Mouse (Mus musculus): Measurements from ENCODE around the gene Ubqlnl. TPM values are rescaled to one million over a fixed set of nuclear protein-coding genes. Genes with fewer than 3 reads are reported as not detected.

Ubqlnl gene
- polyA plus RNA-seq, 1 experiment, result not detected

GRCm38 (mm10) chr7:104167105-104167504, 16.7 kb upstream of the Ubqlnl start:
- Histone ChIP-seq H3K27me3 (ENCODE audit: control insufficient read depth) (no peaks in the 10 kb centered on the region), H3K9me3 (ENCODE audit: control insufficient read depth, low read length) (no peaks in the 10 kb centered on the region), H3K4me1 (ENCODE audit: control insufficient read depth) (no peaks in the 10 kb centered on the region), H3K4me3 (replicated peaks) (no peak overlapping the region), H3K36me3 (ENCODE audit: control insufficient read depth) (no peaks in the 10 kb centered on the region)
- TF ChIP-seq GATA1 (IDR thresholded peaks at IDR 0.05; ENCODE audit: low read length), result no peak
- TF ChIP-seq TAL1 (IDR thresholded peaks at IDR 0.05; ENCODE audit: low read length), result no peak

GRCm38 (mm10) chr7:104143179-104143578, 7.2 kb downstream of the Ubqlnl start, which contains the start of gene Ubqln3:
Gene Ubqln3, minus strand, starts transcription at chr7:104143279.
- TF ChIP-seq TAL1 (IDR thresholded peaks at IDR 0.05; ENCODE audit: low read length) (no peak), GATA1 (IDR thresholded peaks at IDR 0.05; ENCODE audit: low read length) (no peak)
- Histone ChIP-seq H3K4me1 (ENCODE audit: control insufficient read depth) (no peaks in the 10 kb centered on the region), H3K4me3 (replicated peaks) (no peak within 1 kb of the TSS), H3K36me3 (ENCODE audit: control insufficient read depth) (no peaks in the 10 kb centered on the region), H3K9me3 (ENCODE audit: control insufficient read depth, low read length) (no peaks in the 10 kb centered on the region), H3K27me3 (ENCODE audit: control insufficient read depth) (no peaks in the 10 kb centered on the region)

GRCm38 (mm10) chr7:104137305-104137704, 13.1 kb downstream of the Ubqlnl start, which contains the start of gene Olfr643:
Gene Olfr643, minus strand, starts transcription at chr7:104137405.
- Histone ChIP-seq H3K4me3 (replicated peaks) (no peak within 1 kb of the TSS), H3K9me3 (ENCODE audit: control insufficient read depth, low read length) (no peaks in the 10 kb centered on the region), H3K4me1 (ENCODE audit: control insufficient read depth) (no peaks in the 10 kb centered on the region), H3K27me3 (ENCODE audit: control insufficient read depth) (no peaks in the 10 kb centered on the region), H3K36me3 (ENCODE audit: control insufficient read depth) (no peaks in the 10 kb centered on the region)
- no peak for TF ChIP-seq GATA1 (IDR thresholded peaks at IDR 0.05; ENCODE audit: low read length)
- no peak for TF ChIP-seq TAL1 (IDR thresholded peaks at IDR 0.05; ENCODE audit: low read length)

GRCm38 (mm10) chr7:104129726-104130125, 20.6 kb downstream of the Ubqlnl start, which contains the start of gene Ubqln5:
Gene Ubqln5, minus strand, starts transcription at chr7:104129826.
- Histone ChIP-seq H3K4me1 (ENCODE audit: control insufficient read depth) (no peaks in the 10 kb centered on the region), H3K9me3 (ENCODE audit: control insufficient read depth, low read length) (no peaks in the 10 kb centered on the region; the same call in 1 of the 2 replicates), H3K4me3 (replicated peaks) (no peak within 1 kb of the TSS), H3K36me3 (ENCODE audit: control insufficient read depth) (no peaks in the 10 kb centered on the region), H3K27me3 (ENCODE audit: control insufficient read depth) (no peaks in the 10 kb centered on the region)
- no peak for TF ChIP-seq TAL1 (IDR thresholded peaks at IDR 0.05; ENCODE audit: low read length)
- no peak for TF ChIP-seq GATA1 (IDR thresholded peaks at IDR 0.05; ENCODE audit: low read length)

- Histone ChIP-seq H3K9me3 (ENCODE audit: control insufficient read depth, low read length) (no peaks in the 10 kb centered on the region), H3K4me1 (ENCODE audit: control insufficient read depth) (no peaks in the 10 kb centered on the region), H3K4me3 (replicated peaks) (no peak within 1 kb of the TSS), H3K27me3 (ENCODE audit: control insufficient read depth) (no peaks in the 10 kb centered on the region), H3K36me3 (ENCODE audit: control insufficient read depth) (no peaks in the 10 kb centered on the region)
- TF ChIP-seq TAL1 (IDR thresholded peaks at IDR 0.05; ENCODE audit: low read length) (no peak), GATA1 (IDR thresholded peaks at IDR 0.05; ENCODE audit: low read length) (no peak)
Measured at GRCm38 (mm10) chr7:104104757-104104972, 45.7 kb downstream of the Ubqlnl start, which contains the start of gene Olfr646. Gene Olfr646, plus strand, starts transcription at chr7:104104873.

GRCm38 (mm10) chr7:104103913-104104756, 46.2 kb downstream of the Ubqlnl start:
- TF ChIP-seq TAL1 (IDR thresholded peaks at IDR 0.05; ENCODE audit: low read length), result no peak
- no peak for TF ChIP-seq GATA1 (IDR thresholded peaks at IDR 0.05; ENCODE audit: low read length)
- Histone ChIP-seq H3K36me3 (ENCODE audit: control insufficient read depth) (no peaks in the 10 kb centered on the region), H3K4me1 (ENCODE audit: control insufficient read depth) (no peaks in the 10 kb centered on the region), H3K9me3 (ENCODE audit: control insufficient read depth, low read length) (no peaks in the 10 kb centered on the region), H3K27me3 (ENCODE audit: control insufficient read depth) (no peaks in the 10 kb centered on the region), H3K4me3 (replicated peaks) (no peak overlapping the region)

Other genes starting within 250 kb of the Ubqlnl start
- 0.08 TPM in 1 of 2 replicates, not detected in the other for gene Olfr65, start 247.1 kb downstream of the Ubqlnl start, polyA plus RNA-seq (2012)
- gene Olfr631, start 221.7 kb downstream of the Ubqlnl start, polyA plus RNA-seq (2012), result 0.10 TPM in 1 of 2 replicates, not detected in the other
- gene Olfr632, start 216.2 kb downstream of the Ubqlnl start, polyA plus RNA-seq (2012), result not detected in 2 replicates
- gene Olfr633, start 206.1 kb downstream of the Ubqlnl start, polyA plus RNA-seq (2012), result not detected in 2 replicates
- gene Olfr635, start 179.4 kb downstream of the Ubqlnl start, polyA plus RNA-seq (2012), result 0.01 TPM in 1 of 2 replicates, not detected in the other
- not detected in 2 replicates for gene Olfr638, start 151.8 kb downstream of the Ubqlnl start, polyA plus RNA-seq (2012)
- gene Olfr639, start 133.3 kb downstream of the Ubqlnl start, polyA plus RNA-seq (2012), result not detected in 2 replicates
- gene Olfr640, start 125.0 kb downstream of the Ubqlnl start, polyA plus RNA-seq (2012), result 0.01 TPM in 1 of 2 replicates, not detected in the other
- gene Olfr641, start 115.1 kb downstream of the Ubqlnl start, polyA plus RNA-seq (2012), result not detected in 2 replicates
- gene Olfr642, start 97.9 kb downstream of the Ubqlnl start, polyA plus RNA-seq (2012), result not detected in 2 replicates
- not detected in 2 replicates for gene 4930516K23Rik, start 89.1 kb downstream of the Ubqlnl start, polyA plus RNA-seq (2012)
- gene Olfr644, start 78.7 kb downstream of the Ubqlnl start, polyA plus RNA-seq (2012), result not detected in 2 replicates
- gene Olfr645, start 65.1 kb downstream of the Ubqlnl start, polyA plus RNA-seq (2012), result not detected in 2 replicates
- gene Olfr646, start 45.7 kb downstream of the Ubqlnl start, polyA plus RNA-seq (2012), result not detected in 2 replicates
- gene Ubqln5, start 20.7 kb downstream of the Ubqlnl start, polyA plus RNA-seq (2012), result not detected in 2 replicates
- not detected in 2 replicates for gene Olfr643, start 13.2 kb downstream of the Ubqlnl start, polyA plus RNA-seq (2012)
- not detected in 2 replicates for gene Ubqln3, start 7.3 kb downstream of the Ubqlnl start, polyA plus RNA-seq (2012)
- gene Olfm5, start 14.3 kb upstream of the Ubqlnl start, polyA plus RNA-seq (2012), result not detected in 2 replicates
- 0.03 TPM in 1 of 2 replicates, not detected in the other for gene Olfr648, start 32.8 kb upstream of the Ubqlnl start, polyA plus RNA-seq (2012)
- not detected in 2 replicates for gene Olfr649, start 45.4 kb upstream of the Ubqlnl start, polyA plus RNA-seq (2012)
- gene Trim6, start 68.2 kb upstream of the Ubqlnl start, polyA plus RNA-seq (2012), result not detected in 2 replicates
- not detected in 2 replicates for gene Trim34a, start 93.9 kb upstream of the Ubqlnl start, polyA plus RNA-seq (2012)
- gene Trim5, start 137.5 kb upstream of the Ubqlnl start, polyA plus RNA-seq (2012), result 0.03 TPM in 1 of 2 replicates, not detected in the other
- not detected in 2 replicates for gene Trim12a, start 164.9 kb upstream of the Ubqlnl start, polyA plus RNA-seq (2012)
- gene Trim34b, start 178.9 kb upstream of the Ubqlnl start, polyA plus RNA-seq (2012), result not detected in 2 replicates
- 0.04 and 0.05 TPM in 2 replicates for gene Trim12c, start 202.8 kb upstream of the Ubqlnl start, polyA plus RNA-seq (2012)
- gene Trim30b, start 219.3 kb upstream of the Ubqlnl start, polyA plus RNA-seq (2012), result not detected in 2 replicates